Mouse (Mus musculus): ENCODE measurements around the gene Gal3st1.

Gal3st1 gene

GRCm38 (mm10) chr11:4033471-4033870 lies 50.0 kb downstream of the Gal3st1 start:
- DNase-seq (ENCODE audit: low read depth, low spot score): no peak
- H3K36me3 ChIP-seq (ENCODE audit: control insufficient read depth, insufficient read depth, low read length, poor library complexity, severe bottlenecking): no peaks in the 10 kb centered on the region

GRCm38 (mm10) chr11:4034169-4034568 lies 50.7 kb downstream of the Gal3st1 start:
- Histone ChIP-seq H3K36me3 (ENCODE audit: control insufficient read depth, insufficient read depth, low read length, poor library complexity, severe bottlenecking) (no peaks in the 10 kb centered on the region), H3K27me3 (ENCODE audit: control insufficient read depth, insufficient read depth, low read length, poor library complexity, severe bottlenecking) (no peaks in the 10 kb centered on the region)
- DNase-seq (ENCODE audit: low read depth, low spot score): no peak

More at GRCm38 (mm10) chr11:4033471-4033870, 50.0 kb downstream of the Gal3st1 start:
- no peaks in the 10 kb centered on the region for H3K27me3 ChIP-seq (ENCODE audit: control insufficient read depth, insufficient read depth, low read length, poor library complexity, severe bottlenecking)

- no peak for DNase-seq (ENCODE audit: low read depth, low spot score)
- no peaks in the 10 kb centered on the region for H3K27me3 ChIP-seq (ENCODE audit: control insufficient read depth, insufficient read depth, low read length, poor library complexity, severe bottlenecking)
- no peaks in the 10 kb centered on the region for H3K36me3 ChIP-seq (ENCODE audit: control insufficient read depth, insufficient read depth, low read length, poor library complexity, severe bottlenecking)
Measured at GRCm38 (mm10) chr11:4035116-4035892, 51.9 kb downstream of the Gal3st1 start.

GRCm38 (mm10) chr11:4035916-4036315 lies 52.5 kb downstream of the Gal3st1 start:
- no peak for DNase-seq (ENCODE audit: low read depth, low spot score)
- H3K27me3 ChIP-seq (ENCODE audit: control insufficient read depth, insufficient read depth, low read length, poor library complexity, severe bottlenecking): no peaks in the 10 kb centered on the region
- H3K36me3 ChIP-seq (ENCODE audit: control insufficient read depth, insufficient read depth, low read length, poor library complexity, severe bottlenecking): no peaks in the 10 kb centered on the region

GRCm38 (mm10) chr11:4036365-4037084 lies 53.1 kb downstream of the Gal3st1 start:
- DNase-seq (ENCODE audit: low read depth, low spot score): no peak

GRCm38 (mm10) chr11:4039951-4040350 lies 56.5 kb downstream of the Gal3st1 start:
- no peak for DNase-seq (ENCODE audit: low read depth, low spot score)
- H3K27me3 ChIP-seq (ENCODE audit: control insufficient read depth, insufficient read depth, low read length, poor library complexity, severe bottlenecking): no peaks in the 10 kb centered on the region

More at GRCm38 (mm10) chr11:4036365-4037084, 53.1 kb downstream of the Gal3st1 start:
- Histone ChIP-seq H3K36me3 (ENCODE audit: control insufficient read depth, insufficient read depth, low read length, poor library complexity, severe bottlenecking) (no peaks in the 10 kb centered on the region), H3K27me3 (ENCODE audit: control insufficient read depth, insufficient read depth, low read length, poor library complexity, severe bottlenecking) (no peaks in the 10 kb centered on the region)

GRCm38 (mm10) chr11:4041123-4041625 lies 57.7 kb downstream of the Gal3st1 start:
- Histone ChIP-seq H3K27me3 (ENCODE audit: control insufficient read depth, insufficient read depth, low read length, poor library complexity, severe bottlenecking) (no peaks in the 10 kb centered on the region), H3K36me3 (ENCODE audit: control insufficient read depth, insufficient read depth, low read length, poor library complexity, severe bottlenecking) (no peaks in the 10 kb centered on the region)
- DNase-seq (ENCODE audit: low read depth, low spot score): no peak

More at GRCm38 (mm10) chr11:4039951-4040350, 56.5 kb downstream of the Gal3st1 start:
- H3K36me3 ChIP-seq (ENCODE audit: control insufficient read depth, insufficient read depth, low read length, poor library complexity, severe bottlenecking): no peaks in the 10 kb centered on the region

GRCm38 (mm10) chr11:4043081-4043480 lies 59.6 kb downstream of the Gal3st1 start:
- DNase-seq (ENCODE audit: low read depth, low spot score): no peak
- no peaks in the 10 kb centered on the region for H3K36me3 ChIP-seq (ENCODE audit: control insufficient read depth, insufficient read depth, low read length, poor library complexity, severe bottlenecking)
- H3K27me3 ChIP-seq (ENCODE audit: control insufficient read depth, insufficient read depth, low read length, poor library complexity, severe bottlenecking): no peaks in the 10 kb centered on the region

GRCm38 (mm10) chr11:4046526-4046925 lies 63.1 kb downstream of the Gal3st1 start:
- DNase-seq (ENCODE audit: low read depth, low spot score): no peak
- no peaks in the 10 kb centered on the region for H3K27me3 ChIP-seq (ENCODE audit: control insufficient read depth, insufficient read depth, low read length, poor library complexity, severe bottlenecking)
- H3K36me3 ChIP-seq (ENCODE audit: control insufficient read depth, insufficient read depth, low read length, poor library complexity, severe bottlenecking): no peaks in the 10 kb centered on the region

- Histone ChIP-seq H3K27me3 (ENCODE audit: control insufficient read depth, insufficient read depth, low read length, poor library complexity, severe bottlenecking) (no peaks in the 10 kb centered on the region), H3K36me3 (ENCODE audit: control insufficient read depth, insufficient read depth, low read length, poor library complexity, severe bottlenecking) (no peaks in the 10 kb centered on the region)
- DNase-seq (ENCODE audit: low read depth, low spot score): no peak
Measured at GRCm38 (mm10) chr11:4047766-4048165, 64.3 kb downstream of the Gal3st1 start.

- DNase-seq (ENCODE audit: low read depth, low spot score): no peak
- no peaks in the 10 kb centered on the region for H3K36me3 ChIP-seq (ENCODE audit: control insufficient read depth, insufficient read depth, low read length, poor library complexity, severe bottlenecking)
- H3K27me3 ChIP-seq (ENCODE audit: control insufficient read depth, insufficient read depth, low read length, poor library complexity, severe bottlenecking): no peaks in the 10 kb centered on the region
Measured at GRCm38 (mm10) chr11:4048438-4048837, 65.0 kb downstream of the Gal3st1 start.
